Comparison of ENCODE assay signal across 24 mouse cellular contexts in genomic region chr10:86337239-86337638, GRCm38 (mm10). TPM values are rescaled to one million over a fixed set of nuclear protein-coding genes. Genes with fewer than 3 reads are reported as not detected.
A peak's percentile ranks its signal among the peaks of the same experiment; 100 is the strongest.
DNase-seq lines count a peak whose midpoint lies in the region; ATAC-seq and TF ChIP-seq lines count a peak whose summit lies in the region.
"Had no signal": no experiment of that assay in that cellular context is flagged by ENCODE, and none has a peak within 500 bp of the region (broad histone marks: within the 10 kb centered on the region; RNA-seq: fewer than 3 reads in every experiment).

No protein-coding gene starts in this region.

- H3K9ac ChIP-seq in embryonic facial prominence, embryonic 14.5 days (ENCODE audit: low read depth, low read length) = no peak overlapping the region
- H3K9ac ChIP-seq in kidney, embryonic 15.5 days = no peak overlapping the region
- H3K9ac ChIP-seq in lung, embryonic 16.5 days (ENCODE audit: low read length) = no peak overlapping the region
- H3K9ac ChIP-seq in stomach, postnatal 0 days (ENCODE audit: low read length) = no peak overlapping the region
- H3K9ac ChIP-seq: embryonic facial prominence, embryonic 12.5 days; forebrain, embryonic 12.5 days; hindbrain, embryonic 14.5 days had no signal

- DNase-seq in embryonic facial prominence, embryonic 14.5 days (ENCODE audit: low spot score) = peak; percentile 41
- DNase-seq in embryonic facial prominence, embryonic 10.5 days (ENCODE audit: low spot score) = no peak
- no peak for DNase-seq in kidney, adult 2 months
- DNase-seq in lung, adult 2 months = no peak
- DNase-seq in stomach, postnatal 0 days (ENCODE audit: low spot score) = peak; percentile 38
- DNase-seq: adrenal gland, adult 8-10 months; adrenal gland, postnatal 36 days; B cell, adult 2 months; cerebellum, adult 11 months; cerebellum, adult 8-10 months; cerebellum, postnatal 14 days; embryo, embryonic 11 days; gastrocnemius, postnatal 14 days had no signal

- H3K27me3 ChIP-seq in embryonic facial prominence, embryonic 14.5 days (replicated peaks; ENCODE audit: control insufficient read depth, insufficient read depth, low read length) = no peaks in the 10 kb centered on the region
- no peaks in the 10 kb centered on the region for H3K27me3 ChIP-seq in embryonic facial prominence, embryonic 10.5 days (replicated peaks; ENCODE audit: low read depth, poor library complexity, severe bottlenecking)
- H3K27me3 ChIP-seq in kidney, adult 2 months (replicated peaks; ENCODE audit: control insufficient read depth, insufficient read depth, low read length) = no peaks in the 10 kb centered on the region
- no peaks in the 10 kb centered on the region for H3K27me3 ChIP-seq in kidney, embryonic 15.5 days
- H3K27me3 ChIP-seq in lung, embryonic 16.5 days (ENCODE audit: control insufficient read depth, insufficient read depth, low read depth, low read length) = no peaks in the 10 kb centered on the region
- no peaks in the 10 kb centered on the region for H3K27me3 ChIP-seq in stomach, postnatal 0 days (ENCODE audit: control insufficient read depth, insufficient read depth, low read length)
- H3K27me3 ChIP-seq: embryonic facial prominence, embryonic 12.5 days; forebrain, embryonic 12.5 days; heart, embryonic 15.5 days had no signal

- no peaks in the 10 kb centered on the region for H3K9me3 ChIP-seq in embryonic facial prominence, embryonic 14.5 days (ENCODE audit: control insufficient read depth, low read length)
- no peaks in the 10 kb centered on the region for H3K9me3 ChIP-seq in embryonic facial prominence, embryonic 10.5 days
- H3K9me3 ChIP-seq in kidney, embryonic 15.5 days (replicated peaks) = no peaks in the 10 kb centered on the region
- H3K9me3 ChIP-seq in lung, embryonic 16.5 days (ENCODE audit: control insufficient read depth, low read length) = no peaks in the 10 kb centered on the region
- no peaks in the 10 kb centered on the region for H3K9me3 ChIP-seq in stomach, postnatal 0 days (ENCODE audit: control insufficient read depth, low read length)
- H3K9me3 ChIP-seq: embryonic facial prominence, embryonic 12.5 days; forebrain, embryonic 12.5 days; G1E; heart, embryonic 10.5 days; heart, embryonic 15.5 days; hindbrain, embryonic 10.5 days had no signal

- no peak overlapping the region for H3K4me2 ChIP-seq in embryonic facial prominence, embryonic 14.5 days (ENCODE audit: low read depth, low read length)
- no peak overlapping the region for H3K4me2 ChIP-seq in kidney, embryonic 15.5 days
- no peak overlapping the region for H3K4me2 ChIP-seq in lung, embryonic 16.5 days (ENCODE audit: low read depth, low read length)
- H3K4me2 ChIP-seq in stomach, postnatal 0 days (replicated peaks; ENCODE audit: low read depth) = no peak overlapping the region
- H3K4me2 ChIP-seq: embryonic facial prominence, embryonic 12.5 days; forebrain, embryonic 12.5 days; heart, embryonic 15.5 days; hindbrain, embryonic 14.5 days had no signal

- TF ChIP-seq CTCF in kidney, adult 2 months (conservative IDR thresholded peaks at IDR 0.05; ENCODE audit: insufficient read depth, insufficient read length, low read depth, low read length) = no peak
- no peak for TF ChIP-seq CTCF in lung, adult 2 months (IDR thresholded peaks at IDR 0.05; ENCODE audit: insufficient read depth, low read length)
- no peak for TF ChIP-seq CTCF in stomach, postnatal 0 days (IDR thresholded peaks at IDR 0.05; ENCODE audit: low read depth)

- TF ChIP-seq POLR2A in kidney, adult 2 months (IDR thresholded peaks at IDR 0.05; ENCODE audit: low read depth, low read length) = no peak
- no peak for TF ChIP-seq POLR2A in lung, adult 2 months (IDR thresholded peaks at IDR 0.05; ENCODE audit: borderline replicate concordance, extremely low read depth, low read depth, low read length)

- WGBS in embryonic facial prominence, embryonic 14.5 days = 29% methylated on average over 3 of the region's 3 CpGs
- WGBS in embryonic facial prominence, embryonic 10.5 days = 63% methylated on average over 3 of the region's 3 CpGs
- 44% methylated on average over 3 of the region's 3 CpGs for WGBS in kidney, adult 2 months
- 41% methylated on average over 3 of the region's 3 CpGs for WGBS in kidney, embryonic 15.5 days
- 21% methylated on average over 3 of the region's 3 CpGs for WGBS in lung, embryonic 16.5 days
- 35% methylated on average over 3 of the region's 3 CpGs for WGBS in lung, adult 2 months
- WGBS in stomach, postnatal 0 days = 28% methylated on average over 3 of the region's 3 CpGs

- no peak for TF ChIP-seq EP300 in stomach, postnatal 0 days (optimal IDR thresholded peaks at IDR 0.05)

- no peak overlapping the region for H3K4me3 ChIP-seq in embryonic facial prominence, embryonic 14.5 days (ENCODE audit: low read depth, low read length)
- H3K4me3 ChIP-seq in embryonic facial prominence, embryonic 10.5 days = no peak overlapping the region
- no peak overlapping the region for H3K4me3 ChIP-seq in kidney, adult 2 months (ENCODE audit: insufficient read depth, low read depth, low read length)
- no peak overlapping the region for H3K4me3 ChIP-seq in kidney, embryonic 15.5 days (replicated peaks)
- H3K4me3 ChIP-seq in lung, embryonic 16.5 days (ENCODE audit: low read length) = no peak overlapping the region
- H3K4me3 ChIP-seq in lung, adult 2 months (replicated peaks; ENCODE audit: extremely low read depth, low read depth, low read length) = no peak overlapping the region
- no peak overlapping the region for H3K4me3 ChIP-seq in stomach, postnatal 0 days (ENCODE audit: low read depth, low read length)
- H3K4me3 ChIP-seq: embryonic facial prominence, embryonic 12.5 days; forebrain, embryonic 12.5 days; heart, embryonic 10.5 days; heart, embryonic 15.5 days; hindbrain, embryonic 10.5 days had no signal

- no peak overlapping the region for H3K27ac ChIP-seq in embryonic facial prominence, embryonic 14.5 days (replicated peaks; ENCODE audit: low read depth, low read length)
- no peak overlapping the region for H3K27ac ChIP-seq in embryonic facial prominence, embryonic 10.5 days (replicated peaks)
- peak overlapping the region; percentile 12; the same call in 1 of the 2 replicates for H3K27ac ChIP-seq in kidney, adult 2 months (ENCODE audit: insufficient read depth, low read depth, low read length)
- H3K27ac ChIP-seq in kidney, embryonic 15.5 days = no peak overlapping the region
- H3K27ac ChIP-seq in lung, embryonic 16.5 days (ENCODE audit: low read length) = peak overlapping the region; percentile 25; the same call in 1 of the 2 replicates
- H3K27ac ChIP-seq in stomach, postnatal 0 days (replicated peaks) = no peak overlapping the region
- H3K27ac ChIP-seq: embryonic facial prominence, embryonic 12.5 days; forebrain, embryonic 12.5 days; heart, embryonic 10.5 days; hindbrain, embryonic 14.5 days had no signal

- no peak for ATAC-seq in embryonic facial prominence, embryonic 14.5 days (ENCODE audit: low read depth)
- ATAC-seq in kidney, embryonic 15.5 days (replicated peaks; ENCODE audit: low FRiP score) = no peak
- ATAC-seq in lung, embryonic 16.5 days (ENCODE audit: low read depth) = no peak
- ATAC-seq in stomach, postnatal 0 days (ENCODE audit: low FRiP score, low TSS enrichment) = peak; percentile 17; the same call in 1 of the 2 replicates
- ATAC-seq: CD4-positive, CD25-positive, alpha-beta regulatory T cell, adult 4 months; forebrain, embryonic 16.5 days had no signal

- H3K4me1 ChIP-seq in embryonic facial prominence, embryonic 14.5 days (ENCODE audit: control insufficient read depth, insufficient read depth, low read length) = peaks cover 45% of the 10 kb centered on the region
- peaks cover 59% of the 10 kb centered on the region for H3K4me1 ChIP-seq in embryonic facial prominence, embryonic 10.5 days
- peaks cover 77% of the 10 kb centered on the region for H3K4me1 ChIP-seq in kidney, adult 2 months (ENCODE audit: control insufficient read depth, insufficient read depth, low read length)
- peaks cover 80% of the 10 kb centered on the region for H3K4me1 ChIP-seq in kidney, embryonic 15.5 days
- peaks cover 77% of the 10 kb centered on the region for H3K4me1 ChIP-seq in lung, embryonic 16.5 days (replicated peaks; ENCODE audit: control insufficient read depth, insufficient read depth, low read length)
- H3K4me1 ChIP-seq in lung, adult 2 months (ENCODE audit: control insufficient read depth, insufficient read depth, low read length) = peaks cover 42% of the 10 kb centered on the region
- peaks cover 37% of the 10 kb centered on the region for H3K4me1 ChIP-seq in stomach, postnatal 0 days (replicated peaks; ENCODE audit: control insufficient read depth, insufficient read depth)

- no peaks in the 10 kb centered on the region for H3K36me3 ChIP-seq in embryonic facial prominence, embryonic 14.5 days (ENCODE audit: control insufficient read depth, insufficient read depth, low read length)
- no peaks in the 10 kb centered on the region for H3K36me3 ChIP-seq in embryonic facial prominence, embryonic 10.5 days (replicated peaks)
- H3K36me3 ChIP-seq in kidney, adult 2 months (ENCODE audit: control insufficient read depth, insufficient read depth, low read length) = peaks cover 8% of the 10 kb centered on the region
- H3K36me3 ChIP-seq in kidney, embryonic 15.5 days = peaks cover 5% of the 10 kb centered on the region; the same call in 1 of the 2 replicates
- H3K36me3 ChIP-seq in lung, embryonic 16.5 days (ENCODE audit: control insufficient read depth, insufficient read depth, low read length) = no peaks in the 10 kb centered on the region
- H3K36me3 ChIP-seq in stomach, postnatal 0 days (ENCODE audit: control insufficient read depth, insufficient read depth, low read length) = no peaks in the 10 kb centered on the region
- H3K36me3 ChIP-seq: embryonic facial prominence, embryonic 12.5 days; forebrain, embryonic 12.5 days; heart, embryonic 10.5 days; heart, embryonic 15.5 days had no signal

RNA-seq across cellular contexts. Expression of gene Timp3, which starts 37.1 kb away (rescaled TPM):
- 77.5 and 86.6 TPM in 2 replicates for polyA plus RNA-seq in embryonic facial prominence, embryonic 14.5 days (2014; fragmentation: Nextera tagmentation; extraction: Ambion mirVana)
- polyA plus RNA-seq in embryonic facial prominence, embryonic 10.5 days (2016; fragmentation: Nextera tagmentation; extraction: Ambion mirVana) = 29.4 and 36.3 TPM in 2 replicates
- 609 and 859 TPM in 2 replicates for polyA plus RNA-seq in kidney, adult 2 months (2012; rRNA removed)
- polyA plus RNA-seq in kidney, embryonic 15.5 days (2015; fragmentation: Nextera tagmentation; extraction: Ambion mirVana) = 82.0 and 85.9 TPM in 2 replicates
- 90.5 and 107 TPM in 2 replicates for polyA plus RNA-seq in lung, embryonic 16.5 days (2015; fragmentation: Nextera tagmentation; extraction: Ambion mirVana)
- 259 and 473 TPM in 2 replicates for polyA plus RNA-seq in lung, adult 2 months (2012; rRNA removed)
- 33.0 and 33.9 TPM in 2 replicates for polyA plus RNA-seq in stomach, postnatal 0 days (2015; fragmentation: Nextera tagmentation; extraction: Ambion mirVana)
- polyA plus RNA-seq: CD4-positive, CD25-positive, alpha-beta regulatory T cell, adult 4 months had no signal

Comparison
In these comparisons a context has a peak if more than half of its experiments do, and no peak if none do; other contexts are left out.
1. DNase-seq: peak in embryonic facial prominence, embryonic 14.5 days (single experiment) and stomach, postnatal 0 days (single experiment); none in embryonic facial prominence, embryonic 10.5 days (single experiment), kidney, adult 2 months (single experiment) and lung, adult 2 months (single experiment).
2. H3K27ac ChIP-seq: peak in kidney, adult 2 months (single experiment) and lung, embryonic 16.5 days (single experiment); none in embryonic facial prominence, embryonic 14.5 days (single experiment), embryonic facial prominence, embryonic 10.5 days (single experiment), kidney, embryonic 15.5 days (single experiment) and stomach, postnatal 0 days (single experiment).